In the genomic region with DNA sequence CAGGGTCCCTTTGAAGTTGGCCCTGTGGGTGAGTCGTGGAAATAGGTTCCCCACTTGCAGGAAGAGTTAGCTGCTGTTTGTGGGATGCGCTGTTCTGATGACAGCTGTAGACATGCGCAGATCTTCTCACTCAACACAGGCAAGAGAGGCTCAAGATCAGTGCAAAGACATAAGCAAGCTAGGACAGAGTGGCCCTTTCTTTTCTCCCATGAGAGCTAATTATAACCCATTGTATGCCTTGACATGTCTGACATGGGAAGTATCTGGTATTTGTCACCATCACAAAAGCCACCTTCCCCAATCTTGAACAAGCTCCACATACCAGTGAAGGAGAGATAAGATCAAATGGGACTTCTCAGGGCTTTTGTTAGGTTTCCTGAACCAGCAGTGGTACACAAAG, we compare ENCODE assay signal across 11 mouse cellular contexts.
"Had no signal": no experiment of that assay in that cellular context is flagged by ENCODE, and none has a peak within 500 bp of the region (broad histone marks: within the 10 kb centered on the region; RNA-seq: fewer than 3 reads in every experiment).

No protein-coding gene starts in this region.

- H3K9me3 ChIP-seq: liver, embryonic 13.5 days had no signal

- H3K9ac ChIP-seq: liver, embryonic 13.5 days had no signal

- H3K4me2 ChIP-seq: liver, embryonic 13.5 days; midbrain, embryonic 11.5 days had no signal

- H3K4me3 ChIP-seq: liver, embryonic 13.5 days had no signal

- H3K36me3 ChIP-seq: liver, embryonic 13.5 days had no signal

- DNase-seq: kidney, postnatal 10 days; kidney, postnatal 36 days; left cerebral cortex, postnatal 4 days; liver, embryonic 13.5 days; lung, adult 2 months; lung, postnatal 14 days; lung, postnatal 4 days; midbrain, embryonic 14.5 days; thymus, adult 18-20 months; thymus, postnatal 36 days had no signal

- H3K4me1 ChIP-seq: liver, embryonic 13.5 days had no signal

- H3K27ac ChIP-seq: liver, embryonic 13.5 days had no signal

- H3K27me3 ChIP-seq: liver, embryonic 13.5 days had no signal
